Mouse (Mus musculus): ENCODE data around the gene Arpp19. TPM values are rescaled to one million over a fixed set of nuclear protein-coding genes. Genes with fewer than 3 reads are reported as not detected.

Arpp19 gene
- polyA plus RNA-seq, 2 experiments from 2014 or later: 284 to 368 TPM

DNA sequence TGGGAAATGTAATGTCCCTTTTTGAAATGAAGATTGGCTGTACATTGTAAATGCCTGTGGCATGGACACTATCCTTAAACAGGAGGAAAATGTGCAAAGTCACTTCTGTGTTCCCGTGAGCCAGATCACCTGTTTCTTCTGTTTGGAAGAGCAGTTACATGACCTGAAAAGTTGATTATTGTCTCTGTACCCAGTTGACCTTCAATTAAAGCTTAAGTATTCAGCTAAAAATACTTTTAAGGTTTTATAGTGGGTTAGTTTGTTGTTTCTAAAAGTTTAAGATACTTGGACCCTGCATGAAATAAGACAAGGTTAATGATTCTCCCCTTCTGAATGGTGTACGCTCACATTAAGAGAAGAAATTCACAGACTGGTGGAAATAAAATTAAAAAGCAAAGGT, 3.2 kb downstream of the Arpp19 start:
- no peak for ATAC-seq

GRCm38 (mm10) chr9:75041840-75042525, 4.6 kb downstream of the Arpp19 start:
- ATAC-seq: no peak

GRCm38 (mm10) chr9:75043191-75043590, 5.8 kb downstream of the Arpp19 start:
- no peak for ATAC-seq

DNA sequence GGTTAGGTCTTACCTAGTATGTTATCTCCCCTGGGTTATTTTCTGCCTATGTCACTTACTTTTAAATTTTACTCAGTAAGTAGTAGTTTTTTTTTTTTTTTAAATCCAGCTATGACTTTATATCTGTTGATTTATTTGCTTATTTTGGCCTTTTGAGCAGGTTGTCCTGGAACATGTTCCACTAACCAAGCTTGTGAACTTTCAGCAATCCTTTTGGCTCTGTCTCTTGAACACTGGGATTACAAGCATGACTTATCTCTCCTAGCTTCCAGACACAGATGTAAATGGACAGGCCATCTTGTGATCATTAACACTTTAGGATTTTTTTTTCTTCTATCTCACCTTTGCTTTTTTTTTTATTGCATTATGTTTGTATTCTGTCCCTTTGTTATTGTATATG, 9.7 kb downstream of the Arpp19 start:
- ATAC-seq: no peak

DNA sequence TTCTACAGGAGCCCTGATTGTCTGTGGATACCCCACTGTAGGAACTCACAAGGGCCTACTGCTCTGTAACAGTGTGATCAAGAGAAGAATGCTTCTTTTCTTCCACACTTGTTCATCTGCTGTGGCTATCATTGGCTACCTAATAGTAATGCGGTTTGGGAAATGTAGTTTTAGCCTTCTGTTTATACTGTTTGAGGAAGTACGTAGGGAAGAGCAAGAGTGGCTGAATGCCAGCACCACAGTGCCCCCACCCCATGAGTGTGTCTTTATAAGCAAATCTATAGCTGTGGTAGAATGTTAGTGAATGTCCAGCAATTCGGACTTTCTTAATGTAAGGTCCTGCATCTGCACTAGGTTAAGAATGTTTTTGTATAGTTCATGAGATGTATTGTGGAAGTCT, 11.7 kb downstream of the Arpp19 start:
- no peak for ATAC-seq

GRCm38 (mm10) chr9:75050003-75050402, 12.6 kb downstream of the Arpp19 start:
- peak; percentile 91 for ATAC-seq

DNA sequence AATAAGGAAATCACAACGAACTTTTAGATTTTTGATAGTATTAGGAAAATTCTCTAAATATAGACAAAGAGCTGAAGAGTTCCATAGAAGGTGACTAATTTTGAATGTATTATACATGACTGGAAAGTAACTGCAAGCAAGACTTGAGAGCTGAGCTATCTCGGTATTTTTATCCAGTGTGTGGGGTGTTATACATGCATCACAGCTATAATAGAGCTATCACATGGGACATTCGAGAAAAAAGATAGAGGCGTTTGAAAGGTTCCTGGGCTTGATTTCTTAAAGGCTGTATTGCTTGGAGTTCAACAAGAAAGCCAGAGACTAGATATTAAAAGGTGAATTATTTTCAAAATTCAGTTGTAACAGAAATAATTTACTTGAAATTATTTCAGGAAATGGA, 14.4 kb downstream of the Arpp19 start:
- no peak for ATAC-seq

DNA sequence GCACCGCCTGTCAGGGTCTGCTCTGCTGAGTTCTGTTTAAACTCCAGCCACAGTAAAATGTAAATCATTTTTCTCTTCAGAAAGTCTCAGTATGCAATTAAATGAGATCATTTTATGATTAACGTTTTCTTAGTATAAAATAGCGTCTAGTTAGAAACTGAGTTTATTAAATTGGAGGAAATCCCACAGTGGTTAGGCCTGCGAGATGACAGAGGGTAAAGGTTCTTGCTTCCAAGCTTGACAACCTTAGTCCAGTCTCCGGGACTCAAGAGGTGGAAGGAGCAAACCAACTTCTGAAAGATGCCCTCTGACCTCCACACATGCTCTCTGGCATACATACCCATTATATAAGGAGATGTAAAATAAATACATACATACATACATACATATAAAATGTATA, 17.6 kb downstream of the Arpp19 start:
- no peak for ATAC-seq

GRCm38 (mm10) chr9:75064678-75065331, 27.4 kb downstream of the Arpp19 start:
- ATAC-seq: no peak

GRCm38 (mm10) chr9:75070457-75071028, 33.1 kb downstream of the Arpp19 start, which contains the start of gene Myo5a:
Myo5a (plus strand) TSS chr9:75071015.
- ATAC-seq: peak; percentile 39

- ATAC-seq: peak; percentile 88
Observed at GRCm38 (mm10) chr9:75071029-75071705, 33.8 kb downstream of the Arpp19 start.

DNA sequence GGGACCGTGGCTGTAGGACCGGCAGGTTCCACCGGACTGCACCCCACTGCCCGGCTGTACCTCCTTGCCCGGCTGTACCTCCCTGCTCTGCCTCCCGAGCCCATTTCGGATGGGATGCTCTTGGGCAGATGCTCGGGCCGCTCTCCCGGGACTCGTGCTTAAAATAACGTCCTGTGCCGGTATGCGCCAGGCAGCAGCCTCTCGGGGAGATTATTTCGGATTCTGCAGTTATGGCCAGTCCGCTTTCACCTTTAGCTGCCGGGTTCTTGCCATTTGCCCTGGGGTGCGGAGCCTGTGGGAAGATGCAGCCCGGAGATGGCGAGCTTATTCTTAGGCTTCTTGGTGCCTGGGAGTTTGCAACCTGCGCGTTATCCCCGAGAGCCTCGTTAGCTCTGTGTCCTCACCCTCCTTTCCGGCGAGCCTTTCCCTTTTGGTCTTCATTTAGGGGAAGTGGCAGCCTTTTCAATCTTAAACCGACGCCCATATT, 34.3 kb downstream of the Arpp19 start:
- ATAC-seq: peak; percentile 31

GRCm38 (mm10) chr9:75072361-75072760, 34.9 kb downstream of the Arpp19 start:
- ATAC-seq: no peak

- ATAC-seq: no peak
Observed at GRCm38 (mm10) chr9:75077191-75077590, 39.8 kb downstream of the Arpp19 start.

GRCm38 (mm10) chr9:75085242-75085824, 47.9 kb downstream of the Arpp19 start:
- ATAC-seq: no peak

DNA sequence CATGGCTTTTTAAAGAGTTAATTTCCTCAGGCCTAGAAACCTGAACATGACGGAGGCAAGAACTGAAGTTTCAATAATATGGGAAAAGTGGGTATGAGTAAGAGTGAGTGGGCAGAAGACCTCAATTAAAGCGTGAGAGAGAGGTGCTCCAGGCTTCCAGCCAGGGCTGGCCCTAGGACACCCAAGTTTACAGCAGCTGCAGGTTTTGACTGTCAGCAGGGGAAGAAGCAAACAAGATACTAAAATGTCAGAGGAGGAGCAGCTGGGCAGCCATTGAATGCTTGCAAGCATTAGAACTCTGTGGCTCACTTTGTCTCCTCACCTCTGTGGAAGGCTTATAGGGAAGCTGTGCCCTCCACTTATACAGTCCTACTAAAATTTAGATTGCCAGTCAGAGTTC, 50.4 kb downstream of the Arpp19 start:
- ATAC-seq: no peak

DNA sequence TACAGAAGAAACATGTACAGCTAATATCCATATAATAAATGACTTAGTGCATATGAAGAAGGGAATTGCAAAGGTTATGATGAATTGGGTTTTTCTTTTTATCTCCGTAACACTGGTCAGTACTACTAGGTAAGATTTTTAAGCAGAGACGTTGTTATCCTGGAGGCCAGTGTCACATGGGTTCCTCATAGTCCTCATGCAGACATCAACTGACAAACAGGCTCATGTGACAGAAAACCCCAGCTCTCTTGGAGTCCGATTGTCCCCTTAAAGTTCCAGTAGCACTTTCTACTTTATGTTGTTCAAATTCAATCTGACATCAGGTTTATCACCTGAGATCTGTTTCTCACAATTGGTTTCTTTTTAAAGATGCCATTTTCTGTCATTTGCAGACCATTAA, 51.9 kb downstream of the Arpp19 start:
- ATAC-seq: no peak

DNA sequence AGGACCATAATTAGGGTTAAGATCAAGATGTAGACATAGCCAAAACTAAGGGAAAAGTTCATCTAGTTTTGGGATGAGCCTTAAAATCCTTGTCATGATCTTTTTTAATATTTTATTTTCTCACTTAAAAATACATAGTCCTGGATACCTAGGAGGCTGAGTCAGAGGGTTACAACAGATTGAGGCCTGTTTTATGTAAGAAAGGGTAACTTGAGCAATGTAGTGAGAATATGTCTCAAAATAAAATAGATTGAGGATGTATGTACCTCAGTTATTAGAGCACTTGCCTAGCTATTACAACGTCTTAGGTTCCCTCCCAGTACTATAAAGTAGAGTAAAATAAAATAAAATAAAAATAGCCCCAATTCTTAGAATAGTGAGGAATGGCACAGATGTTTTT, 54.7 kb downstream of the Arpp19 start:
- no peak for ATAC-seq

DNA sequence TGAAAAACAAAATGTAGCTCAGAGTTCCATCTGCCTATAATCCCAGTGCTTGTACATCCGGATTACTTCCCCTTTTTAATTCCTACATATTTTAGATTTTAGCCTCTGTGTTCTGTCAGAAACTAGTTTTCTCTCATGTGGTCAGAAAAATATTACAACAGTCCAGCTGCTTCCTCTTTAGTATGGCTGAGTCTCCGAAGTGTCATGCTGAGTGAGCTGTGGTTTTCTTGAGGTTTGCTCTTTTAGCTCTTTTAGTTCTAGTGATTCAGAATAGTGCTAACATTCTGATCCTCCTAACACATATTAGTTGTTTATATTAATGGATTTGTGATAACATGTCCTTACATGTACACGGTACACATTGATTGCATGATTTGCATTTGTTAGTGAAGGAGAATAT, 57.3 kb downstream of the Arpp19 start:
- no peak for ATAC-seq

DNA sequence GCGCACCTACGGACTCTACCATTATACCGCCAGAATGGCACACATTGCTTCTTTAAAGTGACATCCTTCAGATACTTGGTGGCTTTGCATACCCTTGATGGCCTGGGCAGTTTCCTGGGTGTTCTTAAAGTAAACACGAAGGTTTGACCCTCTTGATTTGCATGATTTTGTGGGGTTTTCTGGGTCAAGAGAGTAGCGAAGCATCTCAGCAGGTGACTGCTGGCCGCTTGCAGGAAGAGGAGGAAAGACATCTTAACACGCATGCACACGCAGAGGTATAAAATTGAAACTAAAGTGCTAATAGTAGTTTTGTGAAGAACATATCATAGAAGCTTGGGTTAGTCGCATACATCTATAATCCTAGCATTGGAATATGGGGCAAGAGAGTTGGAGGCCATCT, 61.5 kb downstream of the Arpp19 start:
- no peak for ATAC-seq

GRCm38 (mm10) chr9:75100157-75100781, 62.9 kb downstream of the Arpp19 start:
- ATAC-seq: no peak

DNA sequence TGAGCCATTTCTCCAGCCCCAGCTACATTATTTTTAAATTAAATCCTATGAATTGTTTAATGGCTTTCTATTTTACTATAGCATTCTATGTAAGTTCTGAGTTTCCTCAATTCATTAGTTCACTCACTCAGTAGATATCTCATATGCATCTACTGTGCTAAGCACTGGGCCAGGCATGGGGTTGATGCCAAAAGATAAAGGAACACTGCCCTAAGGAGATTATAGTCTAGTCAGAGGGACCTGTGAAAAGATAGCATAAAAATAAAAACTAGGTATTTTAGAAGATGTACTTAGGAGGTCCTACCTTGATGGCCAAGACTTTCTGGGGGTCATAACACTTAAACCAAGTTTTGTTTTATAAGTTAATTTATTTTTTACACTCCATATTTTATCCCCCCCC, 64.7 kb downstream of the Arpp19 start:
- no peak for ATAC-seq
